ENCODE assay signal across 11 mouse cellular contexts in the genomic region with DNA sequence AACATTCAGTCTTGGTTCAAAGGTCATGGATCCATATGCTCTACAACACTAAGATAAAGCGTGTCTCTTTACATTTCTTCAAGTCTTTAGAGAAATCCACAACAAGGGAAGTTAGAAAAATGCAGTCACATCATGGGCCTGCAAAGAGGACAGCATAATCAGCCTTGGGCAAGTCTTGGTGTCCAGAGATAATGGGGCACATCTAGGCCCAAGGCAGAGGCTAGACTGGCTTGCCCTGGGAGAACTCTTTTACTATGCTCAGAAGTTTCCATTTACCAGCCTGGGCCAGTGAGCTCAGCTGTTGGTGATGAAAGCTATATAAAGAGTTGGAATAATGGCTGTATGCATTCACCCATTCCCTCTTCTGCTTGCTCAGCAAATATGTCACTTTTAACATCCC.
"Had no signal": no experiment of that assay in that cellular context is flagged by ENCODE, and none has a peak within 500 bp of the region (broad histone marks: within the 10 kb centered on the region; RNA-seq: fewer than 3 reads in every experiment).

No protein-coding gene starts in this region.

- H3K27ac ChIP-seq: neural tube, embryonic 15.5 days; stomach, embryonic 15.5 days; stomach, postnatal 0 days had no signal

- DNase-seq: right cerebral cortex, adult 18-20 months; right cerebral cortex, postnatal 14 days; right cerebral cortex, postnatal 25 days; right cerebral cortex, postnatal 4 days; spleen, adult 18-20 months; thymus, adult 18-20 months; thymus, postnatal 36 days; thymus, postnatal 4 days had no signal

- H3K9me3 ChIP-seq: neural tube, embryonic 15.5 days; stomach, embryonic 15.5 days had no signal

- H3K9ac ChIP-seq: neural tube, embryonic 15.5 days; stomach, embryonic 15.5 days had no signal

- H3K4me2 ChIP-seq: neural tube, embryonic 15.5 days; stomach, embryonic 15.5 days had no signal

- H3K27me3 ChIP-seq: neural tube, embryonic 15.5 days; stomach, embryonic 15.5 days had no signal

- H3K36me3 ChIP-seq: neural tube, embryonic 15.5 days; stomach, embryonic 15.5 days had no signal

- H3K4me3 ChIP-seq: neural tube, embryonic 15.5 days; stomach, embryonic 15.5 days had no signal
